21 mouse cellular contexts compared by ENCODE assay signal in the genomic region with DNA sequence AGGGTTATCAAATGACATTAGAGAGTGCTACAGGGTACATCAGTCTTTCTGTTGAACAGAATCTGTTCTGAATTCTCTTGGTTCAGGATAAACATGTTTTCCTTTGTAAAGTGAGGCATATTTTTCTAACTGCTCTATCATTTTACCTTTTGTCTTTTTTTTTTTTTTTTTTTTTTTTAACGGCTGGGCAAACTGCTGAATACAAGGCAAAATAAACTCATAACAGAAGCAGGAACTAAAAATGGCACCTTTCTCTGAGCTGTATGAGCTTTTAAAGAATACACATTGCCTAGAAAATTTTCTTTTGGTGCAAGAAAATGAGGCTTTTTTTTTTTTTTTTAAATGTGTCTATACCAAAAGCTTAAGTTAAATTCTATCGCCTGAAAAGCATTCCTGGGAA.
DNase-seq lines count a peak whose midpoint lies in the region; ATAC-seq and TF ChIP-seq lines count a peak whose summit lies in the region.
"Had no signal": no experiment of that assay in that cellular context is flagged by ENCODE, and none has a peak within 500 bp of the region (broad histone marks: within the 10 kb centered on the region; RNA-seq: fewer than 3 reads in every experiment).

No protein-coding gene starts in this region.

- no peak for DNase-seq in heart, postnatal 10 days
- no peak for DNase-seq in hindbrain, embryonic 10.5 days (ENCODE audit: low spot score)
- no peak for DNase-seq in ES-E14 (ENCODE audit: low read depth, low spot score)
- DNase-seq in liver, embryonic 13.5 days, result no peak
- DNase-seq in limb, embryonic 10.5 days (ENCODE audit: low spot score), result no peak
- DNase-seq: adrenal gland, postnatal 25 days; cerebellum, adult 8-10 months; cerebellum, postnatal 36 days; embryo, embryonic 11 days; gastrocnemius, postnatal 10 days; kidney, postnatal 36 days; layer of hippocampus, postnatal 36 days had no signal

- H3K27me3 ChIP-seq in heart, embryonic 12.5 days (replicated peaks), result no peaks in the 10 kb centered on the region
- H3K27me3 ChIP-seq in hindbrain, embryonic 10.5 days (ENCODE audit: insufficient read depth, poor library complexity, severe bottlenecking), result no peaks in the 10 kb centered on the region
- H3K27me3 ChIP-seq in hindbrain, embryonic 16.5 days (replicated peaks; ENCODE audit: control insufficient read depth, insufficient read depth, low read length), result no peaks in the 10 kb centered on the region
- H3K27me3 ChIP-seq in liver, embryonic 13.5 days, result no peaks in the 10 kb centered on the region
- H3K27me3 ChIP-seq in limb, embryonic 10.5 days (ENCODE audit: low read depth, poor library complexity, severe bottlenecking), result no peaks in the 10 kb centered on the region
- H3K27me3 ChIP-seq: embryonic facial prominence, embryonic 13.5 days; forebrain, embryonic 13.5 days; kidney, embryonic 15.5 days; lung, embryonic 15.5 days; megakaryocyte, embryonic 14.5 days; midbrain, embryonic 13.5 days had no signal

- peaks cover 63% of the 10 kb centered on the region for H3K36me3 ChIP-seq in heart, embryonic 12.5 days
- peaks cover 64% of the 10 kb centered on the region for H3K36me3 ChIP-seq in hindbrain, embryonic 10.5 days
- peaks cover 10% of the 10 kb centered on the region; the same call in 1 of the 2 replicates for H3K36me3 ChIP-seq in hindbrain, embryonic 16.5 days (ENCODE audit: control insufficient read depth, insufficient read depth, low read length)
- H3K36me3 ChIP-seq in ES-E14 (ENCODE audit: control insufficient read depth, insufficient read depth, low read length, poor library complexity, severe bottlenecking), result peaks cover 9% of the 10 kb centered on the region; the same call in 1 of the 2 replicates
- peaks cover 59% of the 10 kb centered on the region for H3K36me3 ChIP-seq in liver, embryonic 13.5 days
- H3K36me3 ChIP-seq in limb, embryonic 10.5 days, result peaks cover 62% of the 10 kb centered on the region

- in situ Hi-C loops in ES-E14 (cut with MboI; ENCODE audit: low sequenced_read_pairs in 2 of 2, unreplicated experiment in 2 of 2), result no loop called here

- ATAC-seq in heart, embryonic 12.5 days (ENCODE audit: insufficient number of reproducible peaks, low FRiP score), result no peak
- no peak for ATAC-seq in hindbrain, embryonic 16.5 days
- no peak for ATAC-seq in liver, embryonic 13.5 days (ENCODE audit: low read depth)
- ATAC-seq: midbrain, embryonic 13.5 days had no signal

- H3K27ac ChIP-seq in heart, embryonic 12.5 days (ENCODE audit: poor library complexity, severe bottlenecking), result peak overlapping the region; percentile 71
- H3K27ac ChIP-seq in hindbrain, embryonic 10.5 days, result peak overlapping the region; percentile 67; the same call in 1 of the 2 replicates
- no peak overlapping the region for H3K27ac ChIP-seq in hindbrain, embryonic 16.5 days (ENCODE audit: low read depth, low read length)
- no peak overlapping the region for H3K27ac ChIP-seq in ES-E14 (ENCODE audit: insufficient read depth, low read depth, low read length, poor library complexity, severe bottlenecking)
- peak overlapping the region; percentile 75 for H3K27ac ChIP-seq in liver, embryonic 13.5 days
- no peak overlapping the region for H3K27ac ChIP-seq in limb, embryonic 10.5 days
- H3K27ac ChIP-seq: embryonic facial prominence, embryonic 13.5 days; forebrain, embryonic 13.5 days; kidney, embryonic 15.5 days; lung, embryonic 15.5 days; midbrain, embryonic 13.5 days had no signal

- peak overlapping the region; percentile 51; the same call in 1 of the 2 replicates for H3K4me2 ChIP-seq in heart, embryonic 12.5 days
- no peak overlapping the region for H3K4me2 ChIP-seq in hindbrain, embryonic 16.5 days (ENCODE audit: low read length)
- peak overlapping the region; percentile 28 for H3K4me2 ChIP-seq in liver, embryonic 13.5 days
- H3K4me2 ChIP-seq: embryonic facial prominence, embryonic 13.5 days; forebrain, embryonic 13.5 days; kidney, embryonic 15.5 days; lung, embryonic 15.5 days; midbrain, embryonic 13.5 days had no signal

- WGBS in heart, embryonic 12.5 days, result 60% methylated on average over 2 of the region's 2 CpGs
- WGBS in hindbrain, embryonic 10.5 days, result 90% methylated on average over 2 of the region's 2 CpGs
- 91% methylated on average over 2 of the region's 2 CpGs for WGBS in hindbrain, embryonic 16.5 days
- 72% methylated on average over 2 of the region's 2 CpGs for WGBS in liver, embryonic 13.5 days (ENCODE audit: insufficient replicate concordance)
- WGBS in limb, embryonic 10.5 days, result 90% methylated on average over 2 of the region's 2 CpGs

- intact Hi-C loops in heart, postnatal 10 days (cut with DNase I), result no loop called here

- H3K4me3 ChIP-seq in heart, embryonic 12.5 days, result 0 out of 2 replicates have a peak overlapping the region, but pooled peaks have one; percentile 6
- no peak overlapping the region for H3K4me3 ChIP-seq in hindbrain, embryonic 10.5 days
- H3K4me3 ChIP-seq in hindbrain, embryonic 16.5 days (ENCODE audit: low read length), result no peak overlapping the region
- H3K4me3 ChIP-seq in ES-E14 (ENCODE audit: insufficient read depth in 1 of 2, low read depth in 1 of 2, low read length in 2 of 2, poor library complexity in 1 of 2, severe bottlenecking in 1 of 2), result no peak overlapping the region
- H3K4me3 ChIP-seq in liver, embryonic 13.5 days (replicated peaks), result no peak overlapping the region
- no peak overlapping the region for H3K4me3 ChIP-seq in limb, embryonic 10.5 days
- H3K4me3 ChIP-seq: embryonic facial prominence, embryonic 13.5 days; erythroblast, embryonic 14.5 days; forebrain, embryonic 13.5 days; kidney, embryonic 15.5 days; lung, embryonic 15.5 days; megakaryocyte, embryonic 14.5 days; midbrain, embryonic 13.5 days had no signal

- H3K4me1 ChIP-seq in heart, embryonic 12.5 days (replicated peaks), result peaks cover 31% of the 10 kb centered on the region
- peaks cover 17% of the 10 kb centered on the region for H3K4me1 ChIP-seq in hindbrain, embryonic 10.5 days (replicated peaks)
- H3K4me1 ChIP-seq in hindbrain, embryonic 16.5 days (ENCODE audit: control insufficient read depth, insufficient read depth, low read depth, low read length), result peaks cover 4% of the 10 kb centered on the region; the same call in 1 of the 2 replicates
- H3K4me1 ChIP-seq in ES-E14 (ENCODE audit: control insufficient read depth in 2 of 2, insufficient read depth in 2 of 2, low read length in 2 of 2, poor library complexity in 1 of 2), result peaks cover 9 to 21% of the 10 kb centered on the region in 2 experiments; a peak in 3 of 4 replicates
- H3K4me1 ChIP-seq in liver, embryonic 13.5 days (replicated peaks), result peaks cover 29% of the 10 kb centered on the region
- H3K4me1 ChIP-seq in limb, embryonic 10.5 days, result peaks cover 13% of the 10 kb centered on the region

- no peak overlapping the region for H3K9ac ChIP-seq in heart, embryonic 12.5 days
- H3K9ac ChIP-seq in hindbrain, embryonic 16.5 days (ENCODE audit: low read depth, low read length), result no peak overlapping the region
- H3K9ac ChIP-seq in ES-E14 (ENCODE audit: insufficient read depth, low read depth, low read length, poor library complexity, severe bottlenecking), result no peak overlapping the region
- peak overlapping the region; percentile 45 for H3K9ac ChIP-seq in liver, embryonic 13.5 days
- H3K9ac ChIP-seq: embryonic facial prominence, embryonic 13.5 days; forebrain, embryonic 13.5 days; kidney, embryonic 15.5 days; lung, embryonic 15.5 days; midbrain, embryonic 13.5 days had no signal

- no peaks in the 10 kb centered on the region for H3K9me3 ChIP-seq in heart, embryonic 12.5 days (replicated peaks)
- no peaks in the 10 kb centered on the region for H3K9me3 ChIP-seq in hindbrain, embryonic 10.5 days
- H3K9me3 ChIP-seq in hindbrain, embryonic 16.5 days (ENCODE audit: control insufficient read depth, low read length), result no peaks in the 10 kb centered on the region
- no peaks in the 10 kb centered on the region for H3K9me3 ChIP-seq in ES-E14 (ENCODE audit: control insufficient read depth, insufficient read depth, low read depth, low read length)
- H3K9me3 ChIP-seq in liver, embryonic 13.5 days (replicated peaks), result no peaks in the 10 kb centered on the region
- no peaks in the 10 kb centered on the region for H3K9me3 ChIP-seq in limb, embryonic 10.5 days (replicated peaks)
- H3K9me3 ChIP-seq: embryonic facial prominence, embryonic 13.5 days; forebrain, embryonic 13.5 days; kidney, embryonic 15.5 days; lung, embryonic 15.5 days; megakaryocyte, embryonic 14.5 days; midbrain, embryonic 13.5 days had no signal

TF ChIP-seq in ES-E14, 5 proteins besides CTCF, POLR2A, EP300 and RAD21:
- TF ChIP-seq ZNF384 (IDR thresholded peaks at IDR 0.05; ENCODE audit: low read depth, low read length) (peak; percentile 55; the same call in 1 of the 2 replicates), ZC3H11A (IDR thresholded peaks at IDR 0.05; ENCODE audit: borderline replicate concordance, low read depth, low read length) (no peak)
TF ChIP-seq in ES-E14: peak in this region for 1.

Comparison
In these comparisons a context has a peak if more than half of its experiments do, and no peak if none do; other contexts are left out.
1. H3K27ac ChIP-seq: peak in heart, embryonic 12.5 days (single experiment), hindbrain, embryonic 10.5 days (single experiment) and liver, embryonic 13.5 days (single experiment); none in hindbrain, embryonic 16.5 days (single experiment), ES-E14 (single experiment) and limb, embryonic 10.5 days (single experiment).